Mouse (Mus musculus) liver, postnatal 0 days (tissue): ENCODE measurements around the gene Gm42878.

Experiments
- CTCF ChIP-seq: sonication (generic); IDR thresholded peaks from 2 replicates; pipeline ENCODE4 v1.5.1; 2016; ENCODE audit warnings: antibody characterized with exemption, low read depth
- EP300 ChIP-seq: IDR thresholded peaks from 2 replicates; pipeline ENCODE4 v1.6.1; 2016; ENCODE audit warnings: antibody characterized with exemption, low read depth, mild to moderate bottlenecking

GRCm38 (mm10) chr5:121593451-121594401, 48.4 kb upstream of the Gm42878 start, which contains the start of gene Aldh2:
- peak; percentile 42 for TF ChIP-seq CTCF
- TF ChIP-seq EP300 = no peak
